Mouse (Mus musculus) limb, embryonic 10.5 days (tissue): ENCODE results near the gene Vmn1r166. TPM values are rescaled to one million over a fixed set of nuclear protein-coding genes. Genes with fewer than 3 reads are reported as not detected.
"Not testable (repeated sequence)": the region's sequence is repeated elsewhere in the genome, so short reads cannot be mapped to it uniquely, and the experiment has no call there.

Experiments used
- DNase-seq: peaks from one replicate; pipeline ENCODE4 v3.0.0-alpha.2; 2017; ENCODE audit warnings: low spot score
- H3K27ac ChIP-seq: fragments of 300-500 bp; sonication (generic); 2 replicates; pipeline ENCODE4 v1.5.1; 2016; ENCODE audit warnings: mild to moderate bottlenecking
- H3K27me3 ChIP-seq: fragments of 300-500 bp; sonication (generic); 2 replicates; pipeline ENCODE4 v1.6.1; 2016; ENCODE audit warnings: low read depth, mild to moderate bottlenecking; ENCODE audit not compliant: poor library complexity, severe bottlenecking
- H3K36me3 ChIP-seq: fragments of 300-500 bp; sonication (generic); 2 replicates; pipeline ENCODE4 v1.6.1; 2016; ENCODE audit warnings: mild to moderate bottlenecking, moderate library complexity
- H3K4me1 ChIP-seq: fragments of 300-500 bp; sonication (generic); 2 replicates; pipeline ENCODE4 v1.6.1; 2016
- H3K4me3 ChIP-seq: fragments of 300-500 bp; sonication (generic); 2 replicates; pipeline ENCODE4 v1.5.1; 2016; ENCODE audit warnings: mild to moderate bottlenecking, moderate library complexity
- H3K9me3 ChIP-seq: fragments of 300-500 bp; sonication (generic); replicated peaks from 2 replicates; pipeline ENCODE4 v1.6.1; 2016; ENCODE audit warnings: mild to moderate bottlenecking
- WGBS: fragments of 180-500 bp; shearing (Covaris S2); methylation state at CpG from one replicate; pipeline ENCODE4 v1.1.7; 2016; 5-methylcytosine and 5-hydroxymethylcytosine counted together
- polyA plus RNA-seq: library from polyadenylated mRNA; unstranded; fragments of >200 nt; fragmentation: Nextera tagmentation; extraction: Ambion mirVana; gene quantifications from 2 replicates; pipeline ENCODE4 v1.2.1, GENCODE M21; 2016

Vmn1r166 gene
- not detected in 2 replicates for polyA plus RNA-seq

- not testable (repeated sequence) for H3K36me3 ChIP-seq, H3K9me3 ChIP-seq, DNase-seq, H3K4me1 ChIP-seq, H3K27me3 ChIP-seq, H3K27ac ChIP-seq, H3K4me3 ChIP-seq
- no CpG with 5 or more reads among the region's 2 CpGs for WGBS
These were observed at the start of gene Vmn1r166 for GRCm38 (mm10) chr7:23251582-23251981. TSS of gene Vmn1r166 (minus strand) at chr7:23251682.

DNA sequence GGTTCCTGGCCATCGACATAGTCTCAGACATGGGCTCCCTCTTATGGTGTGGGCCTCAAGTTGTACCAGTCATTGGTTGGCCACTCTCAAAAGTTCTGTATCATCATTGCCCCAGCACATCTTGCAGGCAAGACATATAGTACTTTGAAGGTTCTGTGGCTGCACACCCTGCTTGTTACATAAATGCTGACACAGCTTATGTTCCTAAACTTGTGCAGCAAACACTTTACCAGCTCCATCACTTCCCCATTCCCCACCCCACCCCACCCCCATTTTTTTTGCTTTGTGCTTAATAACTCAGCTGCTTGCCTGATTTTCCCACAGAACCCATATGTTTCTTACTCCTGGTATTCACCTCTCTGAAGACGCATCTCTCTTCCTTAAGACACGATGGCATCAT is 49.4 kb upstream of the Vmn1r166 start, which contains the start of gene Nlrp4e:
Nlrp4e (plus strand) TSS at position 301 of the 400 bp plus-strand sequence.
- not testable (repeated sequence) for H3K27me3 ChIP-seq, H3K4me3 ChIP-seq, H3K9me3 ChIP-seq, H3K36me3 ChIP-seq, H3K27ac ChIP-seq, DNase-seq, H3K4me1 ChIP-seq
- WGBS: 91% methylated on average over 3 of the region's 3 CpGs

DNA sequence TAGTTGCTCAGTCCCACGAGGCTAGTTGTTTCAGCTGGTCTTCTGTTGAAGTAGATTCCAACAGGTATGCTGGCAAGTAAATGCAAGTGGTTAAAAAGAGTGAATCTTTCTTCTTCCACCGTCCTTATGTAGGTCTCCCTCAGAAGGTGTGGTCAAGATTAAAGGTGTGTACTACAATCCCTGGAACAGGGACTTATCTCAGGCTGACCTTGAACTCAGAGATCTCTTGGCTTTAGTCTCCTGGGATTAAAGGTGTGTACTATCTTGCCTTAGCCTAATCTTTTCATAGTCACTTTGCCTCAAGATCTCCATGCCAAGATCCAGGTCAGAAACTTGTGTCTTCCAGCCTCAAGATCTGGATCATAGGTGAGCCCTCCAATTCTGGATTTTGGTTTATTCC is 27.3 kb upstream of the Vmn1r166 start, which contains the start of gene Gm6902:
Gm6902 (minus strand) TSS at position 101 of the 400 bp plus-strand sequence.
- not testable (repeated sequence) for H3K27ac ChIP-seq, H3K36me3 ChIP-seq, DNase-seq, H3K9me3 ChIP-seq, H3K4me3 ChIP-seq, H3K4me1 ChIP-seq, H3K27me3 ChIP-seq
- WGBS: no CpG with 5 or more reads among the region's 2 CpGs

GRCm38 (mm10) chr7:23217032-23217431 is 34.5 kb downstream of the Vmn1r166 start, which contains the start of gene Vmn1r165:
TSS of gene Vmn1r165 (plus strand) at chr7:23217332.
- H3K27ac ChIP-seq, H3K9me3 ChIP-seq: not testable (repeated sequence)
- WGBS: no CpG with 5 or more reads among the region's 3 CpGs

More at GRCm38 (mm10) chr7:23217032-23217431, 34.5 kb downstream of the Vmn1r166 start, which contains the start of gene Vmn1r165:
- DNase-seq, H3K36me3 ChIP-seq, H3K4me3 ChIP-seq, H3K27me3 ChIP-seq, H3K4me1 ChIP-seq: not testable (repeated sequence)

Other genes starting within 250 kb of the Vmn1r166 start
- not detected in 2 replicates for gene Gm4216, start 231.8 kb downstream of the Vmn1r166 start, polyA plus RNA-seq
- gene Vmn1r163, start 196.1 kb downstream of the Vmn1r166 start, polyA plus RNA-seq: not detected in 2 replicates
- gene Gm8720, start 184.2 kb downstream of the Vmn1r166 start, polyA plus RNA-seq: not detected in 2 replicates
- not detected in 2 replicates for gene Gm10662, start 107.2 kb downstream of the Vmn1r166 start, polyA plus RNA-seq
- gene Vmn1r165, start 34.4 kb downstream of the Vmn1r166 start, polyA plus RNA-seq: not detected in 2 replicates
- not detected in 2 replicates for gene Gm6902, start 27.2 kb upstream of the Vmn1r166 start, polyA plus RNA-seq
- not detected in 2 replicates for gene Nlrp4e, start 49.5 kb upstream of the Vmn1r166 start, polyA plus RNA-seq
- gene Nlrp5, start 134.2 kb upstream of the Vmn1r166 start, polyA plus RNA-seq: not detected in 2 replicates